Mouse (Mus musculus): ENCODE data around the gene Enpp1.

- TF ChIP-seq CTCF (IDR thresholded peaks at IDR 0.05; ENCODE audit: insufficient read depth, low read length) (no peak), POLR2A (IDR thresholded peaks at IDR 0.05; ENCODE audit: borderline replicate concordance, extremely low read depth, low read depth, low read length) (no peak)
Observed at GRCm38 (mm10) chr10:24670548-24670947, 41.4 kb downstream of the Enpp1 start.
